Mouse (Mus musculus): Measurements from ENCODE around the gene Aacs.
"Not testable (repeated sequence)": the region's sequence is repeated elsewhere in the genome, so short reads cannot be mapped to it uniquely, and the experiment has no call there.

Aacs gene

DNA sequence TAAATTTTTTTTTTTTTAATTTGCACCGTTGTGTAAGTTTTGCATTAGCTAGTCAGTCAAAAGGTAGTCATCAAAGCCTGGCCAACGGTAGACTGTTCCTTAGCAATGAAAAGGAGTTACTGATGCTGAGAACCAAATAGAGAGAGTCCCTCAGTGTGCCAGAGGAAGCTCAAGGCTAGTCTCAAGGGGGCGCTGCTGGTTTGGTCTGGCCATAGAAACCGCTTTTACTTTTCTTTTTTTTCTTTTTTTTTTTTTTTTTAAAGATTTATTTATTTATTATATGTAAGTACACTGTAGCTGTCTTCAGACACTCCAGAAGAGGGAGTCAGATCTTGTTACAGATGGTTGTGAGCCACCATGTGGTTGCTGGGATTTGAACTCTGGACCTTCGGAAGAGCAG, 13.3 kb downstream of the Aacs start:
- intact Hi-C loops (cut with DNase I), result not testable (repeated sequence)

DNA sequence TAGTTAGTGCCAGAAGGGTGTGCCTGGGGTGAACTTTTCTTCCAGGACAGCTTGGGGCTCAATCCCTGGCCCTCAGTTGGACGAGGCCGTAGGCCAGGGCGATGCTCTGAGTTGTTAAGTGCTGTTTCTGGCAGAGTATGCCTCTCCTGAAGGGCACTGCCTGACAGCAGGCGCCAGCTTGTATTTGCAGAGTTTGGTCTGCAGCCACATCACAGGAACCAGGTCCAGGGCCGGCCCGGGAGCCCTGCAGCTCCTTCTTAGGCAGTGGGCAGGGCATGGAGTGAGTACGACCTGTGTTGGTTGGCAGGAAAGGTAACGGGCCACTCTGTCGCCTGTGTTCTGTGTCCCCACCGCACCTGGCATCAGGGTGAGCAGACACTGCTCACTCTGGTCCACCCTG, 15.5 kb downstream of the Aacs start:
- intact Hi-C loops (cut with DNase I), result no loop called here

DNA sequence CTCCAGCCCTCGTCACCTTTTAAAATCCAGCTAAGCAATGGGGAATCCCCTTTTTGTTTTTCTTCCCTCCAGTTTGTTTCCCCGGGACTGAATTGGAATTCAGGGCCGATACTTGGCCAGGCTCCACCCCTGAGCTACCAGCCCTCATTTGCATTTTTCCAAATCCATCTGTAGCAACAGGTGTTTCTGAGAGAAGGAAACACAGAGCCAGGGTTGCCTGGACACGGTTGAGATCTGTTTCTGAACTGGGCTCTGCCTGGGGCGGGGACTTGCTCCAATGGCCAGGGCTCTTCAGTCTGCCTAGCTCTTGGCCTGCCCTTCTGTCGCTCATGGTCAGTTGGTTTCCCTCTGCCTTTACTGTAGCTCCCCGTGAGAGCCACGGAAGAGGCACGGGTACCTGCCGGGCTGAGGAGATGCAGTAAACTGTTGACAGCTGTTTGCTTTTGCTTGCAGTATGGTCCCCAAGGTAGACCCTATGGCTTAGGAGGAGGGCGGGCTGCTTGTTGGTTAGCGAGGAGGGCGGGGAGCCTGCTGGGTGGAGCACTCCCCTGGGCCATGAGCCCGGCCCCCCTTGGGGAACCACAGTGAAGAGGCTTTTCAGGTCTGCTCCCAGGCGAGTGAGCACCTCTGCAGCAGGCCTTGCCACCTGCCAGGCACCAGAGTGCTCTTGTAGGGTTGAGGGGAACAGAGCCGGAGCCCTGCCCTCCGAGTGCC, 16.9 kb downstream of the Aacs start:
- intact Hi-C loops (cut with DNase I), result no loop called here

DNA sequence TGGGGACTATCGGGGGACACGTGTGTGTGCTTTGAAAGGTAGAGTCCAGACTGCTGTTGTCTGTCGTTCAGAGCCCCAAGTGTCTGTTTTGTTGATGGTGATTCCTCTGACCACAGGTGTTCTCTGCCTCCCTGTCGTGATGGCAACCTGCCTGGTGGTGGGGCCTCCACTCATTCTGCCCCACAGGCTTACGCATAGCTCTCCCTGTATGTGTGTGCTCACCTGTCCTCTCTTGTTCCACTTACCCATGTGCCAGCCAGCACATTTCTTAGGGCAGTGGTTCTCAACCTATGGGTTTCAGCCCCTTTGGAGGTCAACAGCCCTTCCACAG, 17.4 kb downstream of the Aacs start:
- intact Hi-C loops (cut with DNase I), result no loop called here

DNA sequence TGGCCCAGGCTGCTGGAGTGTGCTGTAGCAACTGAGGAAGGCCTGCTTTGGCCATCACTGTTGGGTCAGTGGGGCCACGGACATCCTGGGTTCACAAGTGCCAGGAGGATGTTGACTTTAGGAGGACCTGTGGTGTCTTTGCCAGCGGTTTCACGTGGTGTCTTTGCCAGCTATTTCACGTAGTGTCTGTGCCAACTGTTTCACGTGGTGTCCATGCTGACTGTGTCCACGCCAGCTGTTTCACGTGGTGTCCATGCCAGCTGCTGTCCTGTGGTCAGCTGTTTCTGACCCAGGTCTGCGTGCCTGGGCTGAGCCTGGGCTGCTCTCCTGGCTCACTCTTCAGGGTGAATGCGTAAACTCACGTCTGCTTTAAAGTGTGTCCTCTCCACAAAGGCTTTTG, 20.0 kb downstream of the Aacs start:
- intact Hi-C loops (cut with DNase I), result no loop called here

DNA sequence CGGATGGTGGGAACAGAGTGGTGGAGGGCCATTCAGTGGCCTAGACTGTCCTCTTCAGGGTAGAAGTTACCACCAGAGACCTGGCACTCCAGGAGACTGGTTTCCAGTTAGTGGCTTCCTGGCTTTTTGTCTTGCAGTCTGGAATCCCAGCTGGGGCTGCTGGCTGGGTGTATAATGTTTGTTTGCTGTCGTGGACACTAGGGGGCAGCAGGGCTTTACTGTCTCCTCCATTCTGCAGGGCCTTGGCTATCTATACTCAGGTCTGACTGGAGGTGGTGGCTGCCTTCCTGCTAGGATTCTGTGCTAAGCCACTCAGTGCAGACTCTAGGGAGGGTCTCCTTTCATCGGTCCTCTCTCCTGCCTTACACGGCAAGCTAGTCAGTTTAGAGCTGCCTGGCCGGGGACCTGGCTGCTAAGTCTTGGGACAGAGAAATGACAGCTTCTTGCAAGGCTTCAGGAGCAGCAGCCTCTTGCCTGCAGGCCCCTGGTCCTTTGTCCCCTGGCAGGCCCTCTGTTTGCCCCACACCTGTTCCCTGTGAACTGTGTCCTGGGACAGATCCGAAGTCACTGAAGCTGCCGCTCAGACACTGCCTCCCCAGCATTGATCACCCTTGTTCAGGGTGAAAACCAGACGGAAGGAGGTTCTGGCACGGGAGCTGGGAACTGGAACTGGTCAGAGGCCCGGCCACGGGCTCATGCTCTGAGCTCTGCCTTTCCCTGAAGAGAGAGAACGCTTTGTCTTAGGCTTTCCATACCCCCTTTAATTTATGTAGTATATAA, 22.4 kb downstream of the Aacs start:
- intact Hi-C loops (cut with DNase I), result no loop called here

DNA sequence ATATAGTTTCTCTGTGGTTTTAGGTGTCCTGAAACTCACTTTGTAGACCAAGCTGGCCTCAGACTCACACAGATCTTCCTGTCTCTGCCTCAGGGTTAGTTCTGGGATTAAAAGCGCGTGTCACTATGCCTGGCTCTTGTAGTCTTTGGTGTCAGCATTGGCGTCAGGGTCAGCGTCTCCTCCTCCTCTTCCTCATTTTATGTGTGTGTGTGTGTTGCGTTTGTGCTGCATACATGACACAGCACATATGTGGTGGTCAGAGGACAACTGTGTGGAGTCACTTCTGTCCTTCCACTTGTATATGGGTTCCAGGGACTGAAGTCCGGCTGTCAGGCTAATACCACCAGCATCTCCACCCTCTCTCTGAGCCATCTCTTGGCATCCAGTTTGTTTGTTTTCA, 25.9 kb downstream of the Aacs start:
- intact Hi-C loops (cut with DNase I), result no loop called here

DNA sequence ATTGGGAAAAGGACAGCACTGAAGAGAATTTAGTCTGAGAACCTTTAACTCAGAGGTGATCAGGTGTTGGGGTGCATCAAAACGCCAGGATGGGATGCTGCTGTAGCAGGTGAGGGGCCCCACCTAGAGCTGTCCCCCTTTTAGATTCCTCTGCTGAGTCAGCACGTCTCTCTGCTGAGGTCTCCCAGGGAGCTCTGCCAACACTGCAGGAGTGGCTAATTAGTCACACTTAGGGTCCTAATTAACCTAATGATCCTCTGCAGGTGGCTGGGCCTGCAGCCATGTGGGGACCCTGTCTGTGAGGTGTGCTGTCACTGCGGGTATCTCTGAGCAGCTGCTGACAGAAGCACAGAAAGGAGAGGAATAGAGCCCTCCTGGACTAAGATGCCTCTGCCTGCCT, 26.6 kb downstream of the Aacs start:
- intact Hi-C loops (cut with DNase I), result no loop called here

DNA sequence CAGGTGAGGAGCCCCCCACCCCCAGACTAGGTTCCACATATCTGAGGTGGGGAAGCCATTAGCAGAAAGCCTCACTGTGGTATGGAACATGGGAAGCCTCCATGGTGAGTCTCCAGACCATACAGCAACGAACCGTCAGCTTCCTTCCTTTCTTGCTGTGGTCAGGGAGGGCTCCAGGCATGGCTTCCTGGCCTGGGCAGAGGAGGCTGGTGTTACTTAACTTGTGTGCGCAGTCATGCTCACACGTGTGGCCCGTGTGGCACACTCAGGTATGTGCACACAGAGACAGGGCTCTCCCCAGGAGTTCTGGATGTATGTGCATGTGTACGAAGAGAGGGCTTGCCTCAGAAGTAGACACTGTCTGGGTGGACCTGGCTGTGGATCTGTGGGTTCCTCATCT, 28.0 kb downstream of the Aacs start:
- intact Hi-C loops (cut with DNase I), result no loop called here

DNA sequence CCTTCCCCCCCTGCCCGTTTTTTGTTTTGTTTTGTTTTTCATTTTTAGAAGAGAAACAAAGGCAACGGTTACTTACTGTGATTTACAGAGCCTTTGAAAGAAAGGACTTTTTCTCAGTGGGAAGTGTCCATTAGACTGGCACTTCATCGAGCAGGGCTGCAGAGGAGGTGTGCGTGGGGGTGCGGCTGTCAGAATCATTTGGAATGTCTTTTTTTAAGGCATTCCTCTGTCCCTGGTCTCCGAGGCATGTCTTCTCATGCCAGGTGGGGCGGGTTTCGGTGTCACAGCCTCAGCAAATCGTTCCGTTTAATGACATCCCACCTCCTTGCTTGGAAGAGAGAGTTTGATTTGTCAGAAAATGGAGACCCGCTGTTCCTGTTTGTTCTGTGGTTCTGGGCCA, 29.1 kb downstream of the Aacs start:
- intact Hi-C loops (cut with DNase I), result no loop called here

DNA sequence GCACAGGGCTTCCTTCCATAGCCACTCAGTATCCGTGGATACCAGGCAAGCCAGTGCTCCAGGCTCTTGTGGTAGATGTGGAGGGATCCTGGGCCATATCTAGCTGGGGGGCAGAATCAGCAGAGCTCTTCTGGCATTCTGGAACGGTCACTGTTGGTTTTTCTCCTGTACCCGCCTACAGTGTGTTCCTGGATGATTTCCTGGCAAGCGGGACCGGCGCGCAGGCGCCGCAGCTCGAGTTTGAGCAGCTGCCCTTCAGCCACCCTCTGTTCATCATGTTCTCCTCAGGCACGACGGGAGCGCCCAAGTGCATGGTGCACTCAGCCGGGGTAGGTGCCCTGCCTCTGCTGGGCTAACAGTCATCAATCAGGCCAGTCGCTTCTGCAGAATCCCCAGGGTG, 30.4 kb downstream of the Aacs start:
- intact Hi-C loops (cut with DNase I), result no loop called here

DNA sequence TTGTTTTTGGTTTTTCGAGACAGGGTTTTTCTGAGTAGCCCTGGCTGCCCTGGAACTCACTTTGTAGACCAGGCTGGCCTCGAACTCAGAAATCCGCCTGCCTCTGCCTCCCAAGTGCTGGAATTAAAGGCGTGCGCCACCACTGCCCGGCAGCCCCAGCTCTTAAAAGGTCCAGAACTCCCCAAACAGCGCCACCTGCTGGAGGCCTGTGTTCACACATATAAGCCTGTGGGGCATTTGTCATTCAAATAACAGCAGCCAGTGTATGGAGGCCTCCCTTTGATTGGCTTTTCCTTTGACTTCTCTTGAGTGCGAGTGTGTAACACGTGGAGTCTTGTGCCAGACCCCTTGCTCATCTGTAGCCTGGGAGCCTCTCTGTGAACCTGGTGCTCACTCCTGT, 32.0 kb downstream of the Aacs start:
- intact Hi-C loops (cut with DNase I), result no loop called here

DNA sequence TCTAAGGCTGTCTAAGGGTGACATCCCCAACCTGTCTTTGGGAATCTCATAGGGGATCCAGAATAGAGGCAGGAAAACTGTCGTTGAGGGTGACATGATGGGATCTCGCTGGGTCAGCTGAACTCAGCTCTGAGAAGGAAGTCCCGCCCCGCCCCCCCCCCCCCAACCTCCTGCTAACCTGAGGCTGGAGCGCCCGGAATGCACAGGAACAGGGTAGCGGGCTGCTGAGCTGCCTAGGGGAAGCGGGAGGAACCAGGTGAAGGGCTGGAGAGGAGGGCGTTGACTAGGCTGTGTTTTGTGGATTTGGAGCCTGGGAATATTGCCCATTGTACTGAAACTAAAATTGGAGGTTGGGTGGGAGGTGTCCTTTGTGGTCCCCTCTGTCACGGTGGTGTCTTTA, 32.4 kb downstream of the Aacs start:
- intact Hi-C loops (cut with DNase I), result no loop called here

DNA sequence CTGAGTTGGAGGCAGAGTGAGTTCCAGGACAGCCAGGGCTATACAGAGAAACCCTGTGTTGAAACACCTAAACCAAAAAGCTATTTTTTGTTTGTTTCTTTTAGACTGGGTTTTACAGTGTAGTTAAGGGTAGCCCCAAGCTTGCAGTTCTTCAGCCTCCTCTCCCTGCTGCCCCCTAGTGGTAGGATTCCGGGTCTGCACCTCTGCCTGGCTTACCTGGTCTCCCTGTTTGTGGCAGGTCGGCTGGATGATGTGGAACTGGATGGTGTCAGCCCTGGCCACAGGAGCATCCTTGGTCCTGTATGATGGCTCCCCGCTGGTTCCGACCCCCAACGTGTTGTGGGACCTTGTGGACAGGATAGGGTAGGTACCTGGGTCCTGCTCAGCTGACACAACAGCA, 33.9 kb downstream of the Aacs start:
- intact Hi-C loops (cut with DNase I), result no loop called here

DNA sequence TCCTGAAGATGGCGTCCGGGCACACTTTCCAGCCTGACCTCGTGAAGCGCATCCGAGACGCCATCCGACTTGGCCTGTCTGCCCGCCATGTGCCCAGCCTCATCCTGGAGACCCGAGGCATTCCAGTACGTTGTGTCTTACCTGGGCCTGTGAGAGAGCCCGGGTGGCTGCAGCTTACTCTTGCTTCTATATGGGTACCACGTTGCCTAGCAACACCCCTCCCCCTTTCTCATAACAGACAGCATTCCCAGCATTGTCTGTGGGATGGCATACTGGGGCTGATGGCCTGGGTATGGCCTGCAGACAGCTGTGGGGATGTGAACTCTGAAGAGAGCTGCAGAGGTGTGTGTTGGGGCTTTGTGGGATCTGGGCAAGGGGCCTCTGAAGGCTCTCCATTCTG, 39.4 kb downstream of the Aacs start:
- intact Hi-C loops (cut with DNase I), result no loop called here

DNA sequence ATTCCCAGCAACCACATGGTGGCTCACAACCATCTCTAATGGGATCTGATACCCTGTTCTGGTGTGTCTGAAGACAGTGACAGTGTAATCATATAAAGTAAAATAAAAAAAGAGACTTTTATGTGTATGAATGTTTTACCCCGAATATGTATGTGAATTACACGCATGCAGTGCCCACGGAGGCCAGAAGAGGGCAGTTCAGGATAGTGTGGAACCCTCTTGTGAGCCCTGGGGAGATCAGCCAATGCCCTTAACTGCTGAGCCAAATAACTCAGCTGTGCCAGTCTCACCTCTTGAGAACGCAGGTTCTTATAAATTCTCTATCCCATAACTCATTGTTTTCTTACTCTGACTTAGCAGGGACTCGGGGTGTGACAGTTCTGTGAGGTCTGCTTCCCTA, 43.0 kb downstream of the Aacs start:
- intact Hi-C loops (cut with DNase I), result no loop called here

DNA sequence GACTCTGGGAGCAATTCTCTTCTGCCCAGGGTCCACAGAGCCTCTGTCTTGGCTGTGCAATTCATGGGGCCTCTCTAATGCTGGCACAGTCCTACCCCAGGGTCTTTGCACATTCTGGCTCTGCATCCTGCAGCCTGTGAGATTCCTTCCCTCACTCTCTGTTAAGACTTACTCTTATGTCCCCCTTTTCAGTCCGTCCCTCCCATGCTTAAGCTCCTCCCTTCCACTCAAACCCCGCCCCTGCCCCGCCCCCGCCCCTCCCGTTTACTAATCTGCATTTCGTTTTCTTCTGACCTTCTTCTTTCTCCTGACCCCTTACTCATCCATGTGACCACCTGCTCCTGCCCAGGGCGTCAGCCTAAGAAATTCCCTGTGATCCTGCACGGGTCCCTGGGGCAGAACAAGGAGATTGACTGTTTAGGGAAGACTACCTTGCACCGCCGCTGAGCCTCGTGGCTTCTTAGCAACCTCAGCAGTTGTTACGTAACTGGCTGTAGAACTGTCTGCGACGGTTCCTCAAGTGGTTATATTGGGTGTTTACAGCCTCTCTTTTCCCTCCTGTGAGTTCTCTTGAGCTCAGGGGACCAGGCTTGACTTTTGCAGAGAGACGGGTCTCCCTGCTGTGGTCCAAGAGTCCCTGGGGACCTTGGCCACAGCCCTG, 45.4 kb downstream of the Aacs start:
- intact Hi-C loops (cut with DNase I), result no loop called here

DNA sequence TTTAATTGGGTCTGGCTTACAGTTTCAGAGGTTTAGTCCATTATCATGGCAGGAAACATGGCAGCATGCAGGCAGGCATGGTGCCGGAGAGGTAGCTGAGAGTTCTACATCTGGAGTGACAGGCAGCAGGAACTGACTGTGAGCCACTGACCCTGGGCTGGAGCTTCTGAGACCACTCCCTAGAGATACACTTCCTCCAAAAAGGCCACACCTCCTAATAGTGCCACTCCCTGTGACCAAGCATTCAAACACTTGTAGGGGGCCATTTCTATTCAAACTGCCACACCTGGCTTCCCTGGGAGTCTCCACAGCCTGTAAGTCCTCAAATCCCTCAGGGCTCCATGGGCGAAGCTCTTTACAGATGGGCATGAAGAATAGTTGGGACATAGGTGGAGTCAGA, 47.7 kb downstream of the Aacs start:
- intact Hi-C loops (cut with DNase I), result no loop called here

DNA sequence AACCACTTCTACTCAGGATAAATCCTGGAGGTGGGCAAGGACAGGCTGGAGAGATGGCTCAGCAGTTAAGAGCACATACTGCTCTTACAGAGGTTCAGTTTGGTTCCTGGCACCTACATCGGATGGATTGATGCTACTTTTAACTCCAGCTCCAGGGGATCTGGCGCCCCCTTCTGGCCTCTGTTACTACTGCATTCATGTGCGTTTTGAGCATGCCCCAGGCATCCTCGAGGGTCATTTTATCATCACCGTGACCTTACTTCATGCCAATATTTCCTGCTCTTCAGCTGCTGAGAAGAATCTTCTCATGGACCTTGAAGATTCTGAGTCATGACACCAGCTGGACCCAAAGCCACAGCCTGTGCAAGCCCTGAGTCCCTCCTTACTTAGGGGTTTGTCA, 49.9 kb downstream of the Aacs start:
- intact Hi-C loops (cut with DNase I), result loop anchor here (5.0 kb wide), 1 partner anchor 437 kb away; no protein-coding TSS in a partner anchor

DNA sequence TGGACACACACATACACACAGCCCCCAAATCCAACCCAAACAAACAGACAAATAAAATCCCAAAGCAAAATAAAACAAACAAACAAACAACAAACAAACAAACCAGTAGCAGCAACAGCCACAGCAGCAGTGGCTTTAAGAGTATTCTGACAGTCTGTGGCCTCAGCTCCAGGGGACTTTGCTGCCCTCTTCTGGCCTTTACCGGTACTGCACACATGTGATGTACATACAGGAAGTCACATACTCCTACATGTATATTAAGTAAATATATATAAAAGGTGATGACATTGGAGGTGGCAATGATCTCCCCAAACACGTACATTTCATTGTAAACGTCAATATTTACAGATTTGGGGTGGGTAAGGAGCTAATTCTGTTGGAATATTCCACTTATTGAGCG, 50.9 kb downstream of the Aacs start:
- intact Hi-C loops (cut with DNase I), result loop anchor here (5.0 kb wide), 1 partner anchor 436 kb away; no protein-coding TSS in a partner anchor

DNA sequence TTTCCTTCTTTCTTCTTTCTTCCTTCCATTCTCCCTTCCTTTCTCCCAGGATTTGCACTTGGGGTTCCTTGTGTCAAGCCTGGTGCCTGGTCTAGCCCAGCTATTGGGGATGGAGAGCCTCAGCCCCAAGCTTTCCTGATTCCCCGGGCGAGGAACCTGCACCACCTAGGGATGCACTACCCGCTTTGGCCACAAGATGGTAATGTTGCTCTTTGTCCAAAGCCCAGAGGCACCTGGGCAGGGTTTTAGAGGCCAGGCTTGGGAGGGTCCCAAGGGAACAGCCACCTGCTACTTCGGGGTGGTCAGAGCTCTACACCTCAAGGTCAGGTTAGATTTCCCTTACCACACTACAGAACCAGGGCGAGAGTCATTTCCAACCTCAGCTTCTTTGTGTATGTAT, 53.5 kb downstream of the Aacs start:
- intact Hi-C loops (cut with DNase I), result loop anchor here (5.0 kb wide), 1 partner anchor 433 kb away; no protein-coding TSS in a partner anchor

DNA sequence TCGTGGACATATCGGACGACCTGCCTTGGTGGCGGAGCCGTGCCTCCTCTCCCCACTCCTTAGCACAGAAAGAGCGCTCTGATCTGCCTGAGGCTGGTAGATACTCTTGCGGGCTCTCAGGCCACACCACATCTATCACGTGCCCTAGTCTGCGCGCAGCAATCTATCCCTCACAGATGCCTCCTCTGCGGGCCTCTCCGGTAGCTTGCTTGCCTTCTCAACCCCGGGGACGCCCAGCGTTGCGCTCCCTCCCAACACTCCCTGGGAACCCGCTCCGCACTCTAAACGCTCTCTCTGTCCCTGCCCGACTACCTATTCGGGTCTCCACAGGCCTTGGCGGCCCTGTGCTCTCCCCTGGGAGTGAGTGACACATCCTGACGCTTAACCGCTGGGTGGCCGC, 56.0 kb downstream of the Aacs start, which contains the start of gene Tmem132b:
Tmem132b (plus strand) TSS at position 141 of the 400 bp plus-strand sequence.
- intact Hi-C loops (cut with DNase I), result no loop called here

DNA sequence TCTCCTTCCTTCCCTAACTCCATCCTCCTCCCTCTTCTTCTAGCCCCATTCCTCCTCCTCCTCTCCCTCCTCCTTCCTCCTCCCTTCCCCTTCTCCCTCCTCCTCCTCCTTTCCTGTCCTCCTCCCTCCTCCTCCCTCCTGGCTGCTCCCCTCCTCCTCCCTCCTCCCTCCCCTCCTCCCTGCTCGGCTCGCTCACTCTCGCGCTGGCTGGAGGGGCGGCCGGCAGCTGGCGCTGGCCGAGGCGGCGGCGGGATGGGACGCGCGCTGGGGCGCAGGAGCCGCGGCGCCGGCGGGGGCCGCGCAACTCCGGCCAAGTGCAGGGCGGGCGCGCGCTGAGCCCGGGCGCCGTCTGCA, 56.6 kb downstream of the Aacs start:
- intact Hi-C loops (cut with DNase I), result no loop called here
